Mouse (Mus musculus) embryonic facial prominence, embryonic 11.5 days (tissue): ENCODE data around the gene Megf8. TPM values are rescaled to one million over a fixed set of nuclear protein-coding genes. Genes with fewer than 3 reads are reported as not detected.

Source experiments
- ATAC-seq: fragments of 200-750 bp; cut with Nextera tagmentation; replicated peaks from 2 replicates; pipeline ENCODE4 v1.8.0; 2017; ENCODE audit warnings: low read depth; ENCODE audit not compliant: insufficient number of reproducible peaks, low FRiP score, low TSS enrichment
- DNase-seq: peaks from one replicate; pipeline ENCODE4 v3.0.0-alpha.2; 2015; ENCODE audit warnings: low spot score
- H3K27ac ChIP-seq: fragments of 300-500 bp; sonication (generic); replicated peaks from 2 replicates; pipeline ENCODE4 v1.5.1; 2014; ENCODE audit warnings: mild to moderate bottlenecking, low read depth, low read length, control low read depth
- H3K27me3 ChIP-seq: fragments of 300-500 bp; sonication (generic); 2 replicates; pipeline ENCODE4 v1.6.1; 2014; ENCODE audit warnings: mild to moderate bottlenecking, low read length, moderate library complexity, mixed read lengths; ENCODE audit not compliant: control insufficient read depth, insufficient read depth
- H3K36me3 ChIP-seq: fragments of 300-500 bp; sonication (generic); replicated peaks from 2 replicates; pipeline ENCODE4 v1.6.1; 2014; ENCODE audit warnings: low read depth, mild to moderate bottlenecking, low read length, moderate library complexity, mixed read lengths; ENCODE audit not compliant: control insufficient read depth, insufficient read depth
- H3K4me1 ChIP-seq: fragments of 300-500 bp; sonication (generic); 2 replicates; pipeline ENCODE4 v1.6.1; 2014; ENCODE audit warnings: low read length, mixed read lengths; ENCODE audit not compliant: control insufficient read depth, insufficient read depth
- H3K4me2 ChIP-seq: fragments of 300-500 bp; sonication (generic); 2 replicates; pipeline ENCODE4 v1.6.1; 2014; ENCODE audit warnings: low read depth, mild to moderate bottlenecking, control low read depth, low read length, moderate library complexity
- H3K4me3 ChIP-seq: fragments of 300-500 bp; sonication (generic); 2 replicates; pipeline ENCODE4 v1.5.1; 2014; ENCODE audit warnings: low read depth, low read length, control low read depth
- H3K9ac ChIP-seq: fragments of 300-500 bp; sonication (generic); replicated peaks from 2 replicates; pipeline ENCODE4 v1.6.1; 2014; ENCODE audit warnings: mild to moderate bottlenecking, control low read depth, low read length
- H3K9me3 ChIP-seq: fragments of 300-500 bp; sonication (generic); replicated peaks from 2 replicates; pipeline ENCODE4 v1.6.1; 2016; ENCODE audit warnings: mild to moderate bottlenecking, low read length, inconsistent platforms, mixed read lengths; ENCODE audit not compliant: control insufficient read depth
- WGBS: fragments of 180-500 bp; shearing (Covaris S2); extraction: QIAGEN DNeasy Blood & Tissue Kit; methylation state at CpG from one replicate; pipeline ENCODE4 v1.1.7; 2014; 5-methylcytosine and 5-hydroxymethylcytosine counted together
- polyA plus RNA-seq: library from polyadenylated mRNA; unstranded; fragments of >200 nt; fragmentation: Nextera tagmentation; extraction: Ambion mirVana; gene quantifications from 2 replicates; pipeline ENCODE4 v1.2.1, GENCODE M21; 2014

Megf8 gene
- polyA plus RNA-seq, 1 experiment from 2014 or later = 8.7 TPM

GRCm38 (mm10) chr7:25339329-25339728, 22.4 kb downstream of the Megf8 start:
- WGBS = 88% methylated on average over 9 of the region's 9 CpGs
- Histone ChIP-seq H3K36me3 (peaks cover 12% of the 10 kb centered on the region), H3K4me2 (no peak overlapping the region), H3K9ac (no peak overlapping the region), H3K9me3 (no peaks in the 10 kb centered on the region), H3K4me1 (no peaks in the 10 kb centered on the region), H3K27me3 (no peaks in the 10 kb centered on the region), H3K4me3 (no peak overlapping the region), H3K27ac (no peak overlapping the region)
- DNase-seq (no peak), ATAC-seq (no peak)

- H3K27ac ChIP-seq = no peak overlapping the region
- H3K27me3 ChIP-seq = no peaks in the 10 kb centered on the region
- H3K4me1 ChIP-seq = no peaks in the 10 kb centered on the region
- WGBS = 84% methylated on average over 20 of the region's 20 CpGs
- DNase-seq (no peak), ATAC-seq (0 out of 2 replicates have a peak, but pooled peaks have one; percentile 32)
- H3K4me2 ChIP-seq = no peak overlapping the region
- no peaks in the 10 kb centered on the region for H3K9me3 ChIP-seq
- no peak overlapping the region for H3K9ac ChIP-seq
- no peak overlapping the region for H3K4me3 ChIP-seq
- H3K36me3 ChIP-seq = peaks cover 8% of the 10 kb centered on the region
These were observed 24.2 kb downstream of the Megf8 start for GRCm38 (mm10) chr7:25341000-25341784.

- Histone ChIP-seq H3K27ac (no peak overlapping the region), H3K27me3 (no peaks in the 10 kb centered on the region), H3K4me1 (no peaks in the 10 kb centered on the region), H3K9me3 (no peaks in the 10 kb centered on the region), H3K4me3 (no peak overlapping the region), H3K36me3 (peaks cover 16% of the 10 kb centered on the region), H3K9ac (no peak overlapping the region), H3K4me2 (no peak overlapping the region)
- ATAC-seq (no peak), DNase-seq (no peak)
- WGBS = 81% methylated on average over 8 of the region's 8 CpGs
These were observed 31.9 kb downstream of the Megf8 start for GRCm38 (mm10) chr7:25348861-25349260.

GRCm38 (mm10) chr7:25358721-25359206, 41.8 kb downstream of the Megf8 start:
- no peak overlapping the region for H3K4me2 ChIP-seq
- H3K27ac ChIP-seq = no peak overlapping the region; the same call in 1 of the 2 replicates
- no peaks in the 10 kb centered on the region for H3K27me3 ChIP-seq
- H3K9ac ChIP-seq = no peak overlapping the region; the same call in 1 of the 2 replicates
- H3K4me3 ChIP-seq = no peak overlapping the region
- WGBS = 68% methylated on average over 19 of the region's 19 CpGs
- DNase-seq = no peak
- H3K36me3 ChIP-seq = peaks cover 18% of the 10 kb centered on the region
- peak; percentile 71 for ATAC-seq
- H3K4me1 ChIP-seq = no peaks in the 10 kb centered on the region
- no peaks in the 10 kb centered on the region for H3K9me3 ChIP-seq

- 88% methylated on average over 19 of the region's 19 CpGs for WGBS
- DNase-seq (no peak), ATAC-seq (no peak)
- no peak overlapping the region for H3K9ac ChIP-seq
- H3K27me3 ChIP-seq = peaks cover 13% of the 10 kb centered on the region
- peaks cover 3% of the 10 kb centered on the region; the same call in 1 of the 2 replicates for H3K4me1 ChIP-seq
- H3K36me3 ChIP-seq = peaks cover 16% of the 10 kb centered on the region
- H3K4me3 ChIP-seq = no peak overlapping the region
- H3K4me2 ChIP-seq = no peak overlapping the region
- H3K9me3 ChIP-seq = no peaks in the 10 kb centered on the region
- no peak overlapping the region for H3K27ac ChIP-seq
These were observed 46.2 kb downstream of the Megf8 start for GRCm38 (mm10) chr7:25363151-25363550.

GRCm38 (mm10) chr7:25363632-25364031, 46.7 kb downstream of the Megf8 start:
- H3K27me3 ChIP-seq = peaks cover 17% of the 10 kb centered on the region
- no peaks in the 10 kb centered on the region for H3K9me3 ChIP-seq
- no peak for ATAC-seq
- 93% methylated on average over 17 of the region's 17 CpGs for WGBS
- H3K36me3 ChIP-seq = peaks cover 15% of the 10 kb centered on the region
- H3K4me3 ChIP-seq = no peak overlapping the region
- H3K4me2 ChIP-seq = no peak overlapping the region
- H3K4me1 ChIP-seq = peaks cover 3% of the 10 kb centered on the region; the same call in 1 of the 2 replicates
- no peak for DNase-seq
- H3K9ac ChIP-seq = no peak overlapping the region
- no peak overlapping the region for H3K27ac ChIP-seq

- H3K27me3 ChIP-seq = peaks cover 27% of the 10 kb centered on the region
- H3K9me3 ChIP-seq = no peaks in the 10 kb centered on the region
- no peak overlapping the region for H3K27ac ChIP-seq
- peak; percentile 25 for DNase-seq
- H3K4me1 ChIP-seq = peaks cover 3% of the 10 kb centered on the region; the same call in 1 of the 2 replicates
- 0 out of 2 replicates have a peak overlapping the region, but pooled peaks have one; percentile 22 for H3K9ac ChIP-seq
- peaks cover 6% of the 10 kb centered on the region for H3K36me3 ChIP-seq
- whole genome bisulfite sequencing = 22% methylated on average over 13 of the region's 13 CpGs
- H3K4me2 ChIP-seq = no peak overlapping the region
- no peak overlapping the region for H3K4me3 ChIP-seq
- ATAC-seq = 0 out of 2 replicates have a peak, but pooled peaks have one; percentile 5
These were observed 49.1 kb downstream of the Megf8 start for GRCm38 (mm10) chr7:25365937-25366625.
